Mouse (Mus musculus) neural tube, embryonic 15.5 days (tissue): ENCODE data around the gene Med28. TPM values are rescaled to one million over a fixed set of nuclear protein-coding genes. Genes with fewer than 3 reads are reported as not detected.

Experiments used
- ATAC-seq: fragments of 200-750 bp; cut with Nextera tagmentation; 2 replicates; pipeline ENCODE4 v1.8.0; 2017; ENCODE audit warnings: mild to moderate bottlenecking, moderate TSS enrichment, moderate library complexity; ENCODE audit not compliant: low FRiP score
- H3K27ac ChIP-seq: fragments of 300-500 bp; sonication (generic); replicated peaks from 2 replicates; pipeline ENCODE4 v1.5.1; 2015; ENCODE audit warnings: mild to moderate bottlenecking, inconsistent platforms
- H3K27me3 ChIP-seq: fragments of 300-500 bp; sonication (generic); replicated peaks from 2 replicates; pipeline ENCODE4 v1.6.1; 2015; ENCODE audit warnings: inconsistent platforms
- H3K36me3 ChIP-seq: fragments of 300-500 bp; sonication (generic); 2 replicates; pipeline ENCODE4 v1.6.1; 2015; ENCODE audit warnings: inconsistent platforms
- H3K4me1 ChIP-seq: fragments of 300-500 bp; sonication (generic); 2 replicates; pipeline ENCODE4 v1.6.1; 2015; ENCODE audit warnings: inconsistent platforms
- H3K4me2 ChIP-seq: fragments of 300-500 bp; sonication (generic); 2 replicates; pipeline ENCODE4 v1.6.1; 2015; ENCODE audit warnings: inconsistent platforms, mild to moderate bottlenecking, moderate library complexity
- H3K4me3 ChIP-seq: fragments of 300-500 bp; sonication (generic); replicated peaks from 2 replicates; pipeline ENCODE4 v1.5.1; 2015; ENCODE audit warnings: mild to moderate bottlenecking, inconsistent platforms
- H3K9ac ChIP-seq: fragments of 300-500 bp; sonication (generic); replicated peaks from 2 replicates; pipeline ENCODE4 v1.6.1; 2015; ENCODE audit warnings: mild to moderate bottlenecking, inconsistent platforms
- H3K9me3 ChIP-seq: fragments of 300-500 bp; sonication (generic); replicated peaks from 2 replicates; pipeline ENCODE4 v1.6.1; 2016; ENCODE audit warnings: inconsistent platforms
- WGBS: fragments of 180-500 bp; shearing (Covaris S2); methylation state at CpG from one replicate; pipeline ENCODE4 v1.1.7; 2015; ENCODE audit warnings: mixed read lengths; 5-methylcytosine and 5-hydroxymethylcytosine counted together
- polyA plus RNA-seq: library from polyadenylated mRNA; unstranded; fragments of >200 nt; fragmentation: Nextera tagmentation; extraction: Ambion mirVana; gene quantifications from 2 replicates; pipeline ENCODE4 v1.2.1, GENCODE M21; 2015

The Med28 gene
- polyA plus RNA-seq, 1 experiment from 2014 or later: 257 TPM

- Histone ChIP-seq H3K27me3 (no peaks in the 10 kb centered on the region; the same call in 1 of the 2 replicates), H3K36me3 (no peaks in the 10 kb centered on the region), H3K27ac (no peak overlapping the region), H3K4me1 (no peaks in the 10 kb centered on the region), H3K9ac (no peak overlapping the region), H3K9me3 (no peaks in the 10 kb centered on the region), H3K4me3 (no peak overlapping the region), H3K4me2 (no peak overlapping the region)
- ATAC-seq: no peak
- 88% methylated on average over 1 of the region's 1 CpGs for WGBS
These were observed 36.4 kb upstream of the Med28 start for GRCm38 (mm10) chr5:45483654-45484053.

- Histone ChIP-seq H3K9me3 (no peaks in the 10 kb centered on the region), H3K9ac (no peak overlapping the region), H3K27ac (no peak overlapping the region), H3K4me2 (no peak overlapping the region), H3K36me3 (peaks cover under 1% of the 10 kb centered on the region; the same call in 1 of the 2 replicates), H3K27me3 (no peaks in the 10 kb centered on the region), H3K4me3 (no peak overlapping the region), H3K4me1 (peaks cover 14% of the 10 kb centered on the region)
- ATAC-seq: no peak
- 69% methylated on average over 4 of the region's 4 CpGs for WGBS
These were observed 28.3 kb upstream of the Med28 start for GRCm38 (mm10) chr5:45491776-45492175.

- Histone ChIP-seq H3K9ac (peak within 1 kb of the TSS; percentile 76), H3K4me2 (peak within 1 kb of the TSS; percentile 85), H3K4me3 (peak within 1 kb of the TSS; percentile 76), H3K27me3 (no peaks in the 10 kb centered on the region), H3K36me3 (peaks cover 12% of the 10 kb centered on the region; the same call in 1 of the 2 replicates), H3K4me1 (peaks cover 14% of the 10 kb centered on the region), H3K27ac (peak within 1 kb of the TSS; percentile 65), H3K9me3 (no peaks in the 10 kb centered on the region)
- under 1% methylated on average over 78 of the region's 78 CpGs for WGBS
- ATAC-seq: peak; percentile 97
These were observed 26.6 kb upstream of the Med28 start, which contains the start of gene Lap3 for GRCm38 (mm10) chr5:45493191-45494092. Lap3 (plus strand) TSS chr5:45493374.

- Histone ChIP-seq H3K4me2 (peak overlapping the region; percentile 85), H3K9me3 (no peaks in the 10 kb centered on the region), H3K4me1 (peaks cover 14% of the 10 kb centered on the region), H3K27me3 (no peaks in the 10 kb centered on the region), H3K9ac (peak overlapping the region; percentile 76), H3K36me3 (peaks cover 18% of the 10 kb centered on the region; the same call in 1 of the 2 replicates), H3K4me3 (peak overlapping the region; percentile 76), H3K27ac (peak overlapping the region; percentile 65; the same call in 1 of the 2 replicates)
- no peak for ATAC-seq
- WGBS: 61% methylated on average over 9 of the region's 9 CpGs
These were observed 25.8 kb upstream of the Med28 start for GRCm38 (mm10) chr5:45494093-45494755.

GRCm38 (mm10) chr5:45495429-45495975 is 24.5 kb upstream of the Med28 start:
- H3K4me3 ChIP-seq: no peak overlapping the region
- peaks cover 23% of the 10 kb centered on the region for H3K36me3 ChIP-seq
- 92% methylated on average over 3 of the region's 3 CpGs for WGBS
- H3K9me3 ChIP-seq: no peaks in the 10 kb centered on the region
- no peak for ATAC-seq
- H3K9ac ChIP-seq: no peak overlapping the region
- H3K27ac ChIP-seq: no peak overlapping the region
- H3K27me3 ChIP-seq: no peaks in the 10 kb centered on the region
- no peak overlapping the region for H3K4me2 ChIP-seq
- H3K4me1 ChIP-seq: peaks cover 14% of the 10 kb centered on the region

DNA sequence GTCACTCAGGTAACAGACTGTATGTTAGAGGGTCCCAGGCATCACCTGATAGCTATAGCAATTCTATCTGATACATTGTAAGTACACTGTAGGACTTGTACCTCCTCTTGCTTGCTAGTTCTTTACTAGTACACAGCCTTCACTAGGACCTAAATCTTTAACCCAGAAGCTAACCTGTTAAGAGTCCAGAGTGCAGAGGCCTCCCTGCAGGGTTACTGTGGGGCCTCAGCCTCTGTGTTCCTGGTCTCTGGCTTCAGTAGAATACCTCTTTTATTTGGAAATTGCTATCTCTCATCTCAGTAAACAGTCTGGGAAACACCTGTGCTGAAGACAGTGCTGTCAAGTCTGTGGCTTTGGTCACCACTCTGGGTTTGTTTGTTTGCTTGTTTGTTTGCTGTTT is 24.0 kb upstream of the Med28 start:
- Histone ChIP-seq H3K27ac (no peak overlapping the region), H3K36me3 (peaks cover 27% of the 10 kb centered on the region), H3K27me3 (no peaks in the 10 kb centered on the region), H3K4me2 (no peak overlapping the region), H3K9ac (no peak overlapping the region), H3K9me3 (no peaks in the 10 kb centered on the region), H3K4me3 (no peak overlapping the region), H3K4me1 (peaks cover 14% of the 10 kb centered on the region)
- no peak for ATAC-seq

DNA sequence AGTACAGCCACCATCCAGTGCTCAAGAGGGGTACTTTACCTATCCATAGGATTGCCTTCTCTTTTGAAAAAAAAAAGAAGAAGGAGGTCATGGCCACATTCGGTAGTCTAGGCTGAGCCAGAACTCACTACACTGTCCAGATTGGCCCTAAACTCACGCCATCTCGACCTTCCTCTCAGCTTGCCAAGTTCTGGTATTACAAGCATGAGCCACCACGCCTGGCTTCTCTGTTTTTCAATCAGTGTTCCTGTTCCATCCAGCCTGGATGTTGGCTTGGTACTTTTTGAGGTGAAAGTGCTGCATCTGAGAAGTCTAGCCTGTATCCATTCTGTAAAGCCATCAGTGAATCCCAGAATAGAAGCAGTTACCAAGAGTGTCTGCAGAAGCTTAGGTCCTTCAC is 23.6 kb upstream of the Med28 start:
- no peak overlapping the region for H3K4me3 ChIP-seq
- H3K9ac ChIP-seq: no peak overlapping the region
- no peaks in the 10 kb centered on the region for H3K9me3 ChIP-seq
- no peak overlapping the region for H3K4me2 ChIP-seq
- no peaks in the 10 kb centered on the region for H3K27me3 ChIP-seq
- H3K27ac ChIP-seq: no peak overlapping the region
- H3K36me3 ChIP-seq: peaks cover 27% of the 10 kb centered on the region
- peaks cover 14% of the 10 kb centered on the region for H3K4me1 ChIP-seq
- no peak for ATAC-seq
- 90% methylated on average over 4 of the region's 4 CpGs for WGBS

- ATAC-seq: no peak
- no peak overlapping the region for H3K9ac ChIP-seq
- H3K9me3 ChIP-seq: no peaks in the 10 kb centered on the region
- H3K27ac ChIP-seq: no peak overlapping the region
- H3K4me2 ChIP-seq: no peak overlapping the region; the same call in 1 of the 2 replicates
- peaks cover 27% of the 10 kb centered on the region for H3K36me3 ChIP-seq
- 90% methylated on average over 12 of the region's 12 CpGs for WGBS
- H3K27me3 ChIP-seq: no peaks in the 10 kb centered on the region
- no peak overlapping the region for H3K4me3 ChIP-seq
- peaks cover 14% of the 10 kb centered on the region for H3K4me1 ChIP-seq
These were observed 23.0 kb upstream of the Med28 start for GRCm38 (mm10) chr5:45496930-45497550.

- no peak overlapping the region for H3K4me3 ChIP-seq
- H3K4me2 ChIP-seq: no peak overlapping the region
- no peak for ATAC-seq
- 88% methylated on average over 5 of the region's 5 CpGs for WGBS
- H3K27ac ChIP-seq: no peak overlapping the region
- peaks cover 31% of the 10 kb centered on the region for H3K36me3 ChIP-seq
- peaks cover 14% of the 10 kb centered on the region for H3K4me1 ChIP-seq
- no peaks in the 10 kb centered on the region for H3K27me3 ChIP-seq
- no peak overlapping the region for H3K9ac ChIP-seq
- no peaks in the 10 kb centered on the region for H3K9me3 ChIP-seq
These were observed 22.5 kb upstream of the Med28 start for GRCm38 (mm10) chr5:45497564-45497963.

DNA sequence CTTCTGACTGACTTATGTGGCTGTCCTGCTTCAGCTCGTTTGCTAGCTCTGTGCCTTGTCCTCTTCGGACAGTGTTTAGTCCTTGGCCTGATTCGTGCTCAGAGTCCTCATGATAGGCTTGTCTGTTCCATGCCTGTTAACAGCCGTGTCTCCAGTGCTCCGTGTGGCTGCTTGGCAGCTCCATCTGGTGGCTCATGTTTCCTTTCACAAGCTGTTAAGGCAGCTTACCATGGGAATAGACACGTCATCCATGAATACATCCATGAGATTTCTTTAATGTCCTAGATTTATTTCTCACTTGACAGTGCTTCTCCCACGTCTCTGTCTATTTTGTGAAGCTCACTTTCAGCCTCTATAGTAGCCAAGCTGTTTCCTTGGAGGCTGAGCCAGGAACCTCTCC is 10.0 kb upstream of the Med28 start:
- Histone ChIP-seq H3K36me3 (peaks cover 46% of the 10 kb centered on the region), H3K4me2 (no peak overlapping the region), H3K4me3 (no peak overlapping the region), H3K9ac (no peak overlapping the region), H3K27me3 (no peaks in the 10 kb centered on the region), H3K4me1 (no peaks in the 10 kb centered on the region), H3K9me3 (no peaks in the 10 kb centered on the region), H3K27ac (no peak overlapping the region)
- WGBS: 77% methylated on average over 7 of the region's 7 CpGs
- no peak for ATAC-seq

- no peak overlapping the region for H3K4me3 ChIP-seq
- no peak overlapping the region for H3K9ac ChIP-seq
- 89% methylated on average over 6 of the region's 6 CpGs for WGBS
- no peak overlapping the region for H3K4me2 ChIP-seq
- no peaks in the 10 kb centered on the region for H3K4me1 ChIP-seq
- no peak overlapping the region for H3K27ac ChIP-seq
- H3K9me3 ChIP-seq: no peaks in the 10 kb centered on the region
- H3K27me3 ChIP-seq: no peaks in the 10 kb centered on the region
- ATAC-seq: no peak
- H3K36me3 ChIP-seq: peaks cover 22% of the 10 kb centered on the region
These were observed 7.1 kb upstream of the Med28 start for GRCm38 (mm10) chr5:45512908-45513307.
